Mouse (Mus musculus) ES-E14 (cell line): ENCODE data around the gene Slc28a1.

Experiments used
- CHD2 ChIP-seq: IDR thresholded peaks from 2 replicates; pipeline ENCODE4 v1.6.1; 2014; ENCODE audit warnings: mild to moderate bottlenecking, low read depth, low read length, inconsistent platforms
- MAFK ChIP-seq: IDR thresholded peaks from 2 replicates; pipeline ENCODE4 v1.6.1; 2014; ENCODE audit warnings: mild to moderate bottlenecking, low read depth, low read length, inconsistent platforms; ENCODE audit not compliant: insufficient read depth

DNA sequence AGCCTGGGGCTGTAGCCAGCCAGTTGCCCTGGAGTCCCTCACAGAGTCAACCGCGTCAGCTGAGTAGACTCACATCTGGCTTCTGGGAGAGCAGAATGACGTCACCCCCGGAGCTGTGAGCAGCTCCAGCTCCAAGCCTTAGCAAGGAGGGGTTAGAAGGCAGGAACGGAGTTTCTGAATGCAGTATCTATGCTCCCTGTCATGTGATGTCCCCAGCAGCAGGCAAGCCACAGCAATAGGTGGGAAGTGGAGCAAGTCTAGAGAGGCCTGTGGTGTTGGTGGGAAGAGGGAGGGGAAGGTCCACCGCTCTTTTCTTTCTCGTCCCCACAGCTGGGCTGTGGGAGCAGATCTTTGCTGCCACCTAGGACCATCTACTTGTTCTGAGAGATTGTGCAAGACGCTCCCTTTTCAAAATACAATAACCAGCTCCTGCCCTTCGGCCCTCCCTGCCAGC lies 20.0 kb downstream of the Slc28a1 start:
- no peak for TF ChIP-seq MAFK
- TF ChIP-seq CHD2: no peak
